Mouse (Mus musculus): ENCODE data around the gene Metrnl.
"Not testable (repeated sequence)": the region's sequence is repeated elsewhere in the genome, so short reads cannot be mapped to it uniquely, and the experiment has no call there.

Gene Metrnl

GRCm38 (mm10) chr11:121701244-121701643 is at the start of gene Metrnl:
TSS of gene Metrnl (plus strand) at chr11:121701544.
- no peak for DNase-seq (ENCODE audit: low read depth, low spot score)

GRCm38 (mm10) chr11:121651556-121651955 is 49.8 kb upstream of the Metrnl start:
- no peak for DNase-seq (ENCODE audit: low read depth, low spot score)

GRCm38 (mm10) chr11:121651983-121652382 is 49.4 kb upstream of the Metrnl start:
- DNase-seq (ENCODE audit: low read depth, low spot score) = no peak

- no peak for DNase-seq (ENCODE audit: low read depth, low spot score)
Measured at GRCm38 (mm10) chr11:121652547-121653305, 48.6 kb upstream of the Metrnl start.

- DNase-seq (ENCODE audit: low read depth, low spot score) = no peak
Measured at GRCm38 (mm10) chr11:121653631-121654030, 47.7 kb upstream of the Metrnl start.

GRCm38 (mm10) chr11:121654406-121654945 is 46.9 kb upstream of the Metrnl start:
- no peak for DNase-seq (ENCODE audit: low read depth, low spot score)

- DNase-seq (ENCODE audit: low read depth, low spot score) = no peak
Measured at GRCm38 (mm10) chr11:121655166-121655806, 46.1 kb upstream of the Metrnl start.

- no peak for DNase-seq (ENCODE audit: low read depth, low spot score)
Measured at GRCm38 (mm10) chr11:121655807-121656511, 45.4 kb upstream of the Metrnl start.

GRCm38 (mm10) chr11:121658151-121658550 is 43.2 kb upstream of the Metrnl start:
- DNase-seq (ENCODE audit: low read depth, low spot score) = no peak

GRCm38 (mm10) chr11:121660604-121661003 is 40.7 kb upstream of the Metrnl start:
- not testable (repeated sequence) for DNase-seq (ENCODE audit: low read depth, low spot score)

- no peak for DNase-seq (ENCODE audit: low read depth, low spot score)
Measured at GRCm38 (mm10) chr11:121661116-121661515, 40.2 kb upstream of the Metrnl start.

- no peak for DNase-seq (ENCODE audit: low read depth, low spot score)
Measured at GRCm38 (mm10) chr11:121667541-121667940, 33.8 kb upstream of the Metrnl start.

GRCm38 (mm10) chr11:121668776-121669175 is 32.6 kb upstream of the Metrnl start:
- DNase-seq (ENCODE audit: low read depth, low spot score) = no peak

- DNase-seq (ENCODE audit: low read depth, low spot score) = no peak
Measured at GRCm38 (mm10) chr11:121670926-121671325, 30.4 kb upstream of the Metrnl start.

GRCm38 (mm10) chr11:121672312-121672989 is 28.9 kb upstream of the Metrnl start:
- no peak for DNase-seq (ENCODE audit: low read depth, low spot score)

- DNase-seq (ENCODE audit: low read depth, low spot score) = peak; percentile 98
Measured at GRCm38 (mm10) chr11:121672990-121673572, 28.3 kb upstream of the Metrnl start, which contains the start of gene B3gntl1. TSS of gene B3gntl1 (minus strand) at chr11:121673153.

GRCm38 (mm10) chr11:121673629-121674028 is 27.7 kb upstream of the Metrnl start:
- DNase-seq (ENCODE audit: low read depth, low spot score) = no peak

GRCm38 (mm10) chr11:121676836-121677235 is 24.5 kb upstream of the Metrnl start:
- no peak for DNase-seq (ENCODE audit: low read depth, low spot score)

GRCm38 (mm10) chr11:121679581-121679980 is 21.8 kb upstream of the Metrnl start:
- no peak for DNase-seq (ENCODE audit: low read depth, low spot score)

- no peak for DNase-seq (ENCODE audit: low read depth, low spot score)
Measured at GRCm38 (mm10) chr11:121680750-121681149, 20.6 kb upstream of the Metrnl start.

- no peak for DNase-seq (ENCODE audit: low read depth, low spot score)
Measured at GRCm38 (mm10) chr11:121683243-121683642, 18.1 kb upstream of the Metrnl start.

Data from brain, embryonic 18.5 days (tissue).